Mouse (Mus musculus) limb, embryonic 13.5 days (tissue): ENCODE results near the gene Zmynd8. TPM values are rescaled to one million over a fixed set of nuclear protein-coding genes. Genes with fewer than 3 reads are reported as not detected.

Source experiments
- ATAC-seq: fragments of 200-750 bp; cut with Nextera tagmentation; 2 replicates; pipeline ENCODE4 v1.8.0; 2017; ENCODE audit warnings: low read depth, moderate number of reproducible peaks, moderate TSS enrichment; ENCODE audit not compliant: low FRiP score
- H3K27ac ChIP-seq: fragments of 300-500 bp; sonication (generic); 2 replicates; pipeline ENCODE4 v1.5.1; 2015; ENCODE audit warnings: inconsistent platforms, mild to moderate bottlenecking, moderate library complexity
- H3K27me3 ChIP-seq: fragments of 300-500 bp; sonication (generic); 2 replicates; pipeline ENCODE4 v1.6.1; 2015; ENCODE audit warnings: mild to moderate bottlenecking, inconsistent platforms
- H3K36me3 ChIP-seq: fragments of 300-500 bp; sonication (generic); 2 replicates; pipeline ENCODE4 v1.6.1; 2015; ENCODE audit warnings: inconsistent platforms, mild to moderate bottlenecking, moderate library complexity
- H3K4me1 ChIP-seq: fragments of 300-500 bp; sonication (generic); 2 replicates; pipeline ENCODE4 v1.6.1; 2015; ENCODE audit warnings: inconsistent platforms
- H3K4me2 ChIP-seq: fragments of 300-500 bp; sonication (generic); replicated peaks from 2 replicates; pipeline ENCODE4 v1.6.1; 2015; ENCODE audit warnings: inconsistent platforms, mild to moderate bottlenecking, moderate library complexity
- H3K4me3 ChIP-seq: fragments of 300-500 bp; sonication (generic); 2 replicates; pipeline ENCODE4 v1.5.1; 2015; ENCODE audit warnings: moderate library complexity, mild to moderate bottlenecking, inconsistent platforms
- H3K9ac ChIP-seq: fragments of 300-500 bp; sonication (generic); 2 replicates; pipeline ENCODE4 v1.6.1; 2015; ENCODE audit warnings: mild to moderate bottlenecking, inconsistent platforms
- H3K9me3 ChIP-seq: fragments of 300-500 bp; sonication (generic); 2 replicates; pipeline ENCODE4 v1.6.1; 2016; ENCODE audit warnings: inconsistent platforms
- WGBS: fragments of 180-500 bp; shearing (Covaris S2); methylation state at CpG from one replicate; pipeline ENCODE4 v1.1.7; 2015; 5-methylcytosine and 5-hydroxymethylcytosine counted together
- polyA plus RNA-seq: library from polyadenylated mRNA; unstranded; fragments of >200 nt; fragmentation: Nextera tagmentation; extraction: Ambion mirVana; gene quantifications from 2 replicates; pipeline ENCODE4 v1.2.1, GENCODE M21; 2015

Zmynd8 gene
- polyA plus RNA-seq, 1 experiment from 2014 or later = 65.7 TPM

- ATAC-seq = no peak
Observed at GRCm38 (mm10) chr2:165894533-165894932, 4.3 kb downstream of the Zmynd8 start.

GRCm38 (mm10) chr2:165893232-165893631 is 5.6 kb downstream of the Zmynd8 start:
- no peaks in the 10 kb centered on the region for H3K36me3 ChIP-seq
- no peak overlapping the region for H3K27ac ChIP-seq
- no peak for ATAC-seq
- H3K27me3 ChIP-seq = no peaks in the 10 kb centered on the region
- no peak overlapping the region for H3K9ac ChIP-seq
- no peak overlapping the region for H3K4me3 ChIP-seq
- H3K4me2 ChIP-seq = no peak overlapping the region
- no peaks in the 10 kb centered on the region for H3K9me3 ChIP-seq
- 100% methylated on average over 3 of the region's 3 CpGs for WGBS
- H3K4me1 ChIP-seq = peaks cover 24% of the 10 kb centered on the region

More at GRCm38 (mm10) chr2:165894533-165894932, 4.3 kb downstream of the Zmynd8 start:
- Histone ChIP-seq H3K4me2 (no peak overlapping the region), H3K9me3 (no peaks in the 10 kb centered on the region), H3K27me3 (no peaks in the 10 kb centered on the region), H3K4me1 (peaks cover 20% of the 10 kb centered on the region), H3K9ac (no peak overlapping the region), H3K36me3 (no peaks in the 10 kb centered on the region), H3K4me3 (no peak overlapping the region), H3K27ac (no peak overlapping the region; the same call in 1 of the 2 replicates)
- WGBS = 29% methylated on average over 4 of the region's 4 CpGs

- WGBS = 67% methylated on average over 5 of the region's 5 CpGs
- no peak for ATAC-seq
- H3K27ac ChIP-seq = no peak overlapping the region
- no peaks in the 10 kb centered on the region for H3K27me3 ChIP-seq
- no peak overlapping the region for H3K4me3 ChIP-seq
- peaks cover 30% of the 10 kb centered on the region for H3K4me1 ChIP-seq
- no peak overlapping the region for H3K9ac ChIP-seq
- no peak overlapping the region for H3K4me2 ChIP-seq
- no peaks in the 10 kb centered on the region for H3K9me3 ChIP-seq
- no peaks in the 10 kb centered on the region for H3K36me3 ChIP-seq
Observed at GRCm38 (mm10) chr2:165892626-165893025, 6.2 kb downstream of the Zmynd8 start.

- H3K27me3 ChIP-seq = no peaks in the 10 kb centered on the region
- ATAC-seq = no peak
- H3K4me3 ChIP-seq = no peak overlapping the region
- H3K36me3 ChIP-seq = no peaks in the 10 kb centered on the region
- WGBS = 78% methylated on average over 10 of the region's 10 CpGs
- no peaks in the 10 kb centered on the region for H3K9me3 ChIP-seq
- no peak overlapping the region for H3K27ac ChIP-seq
- H3K4me2 ChIP-seq = no peak overlapping the region
- H3K9ac ChIP-seq = no peak overlapping the region
- peaks cover 49% of the 10 kb centered on the region for H3K4me1 ChIP-seq
Observed at GRCm38 (mm10) chr2:165890401-165890800, 8.4 kb downstream of the Zmynd8 start.

GRCm38 (mm10) chr2:165889874-165890273 is 8.9 kb downstream of the Zmynd8 start:
- Histone ChIP-seq H3K27ac (peak overlapping the region; percentile 99; the same call in 1 of the 2 replicates), H3K9me3 (no peaks in the 10 kb centered on the region), H3K36me3 (no peaks in the 10 kb centered on the region), H3K4me2 (no peak overlapping the region), H3K27me3 (no peaks in the 10 kb centered on the region), H3K4me3 (no peak overlapping the region), H3K9ac (no peak overlapping the region), H3K4me1 (peaks cover 54% of the 10 kb centered on the region)
- WGBS = 79% methylated on average over 10 of the region's 10 CpGs
- ATAC-seq = no peak

- WGBS = 67% methylated on average over 7 of the region's 7 CpGs
- Histone ChIP-seq H3K4me3 (no peak overlapping the region), H3K36me3 (no peaks in the 10 kb centered on the region), H3K27me3 (no peaks in the 10 kb centered on the region), H3K9ac (no peak overlapping the region), H3K9me3 (no peaks in the 10 kb centered on the region), H3K27ac (peak overlapping the region; percentile 99; the same call in 1 of the 2 replicates), H3K4me2 (no peak overlapping the region), H3K4me1 (peaks cover 60% of the 10 kb centered on the region)
- no peak for ATAC-seq
Observed at GRCm38 (mm10) chr2:165889266-165889665, 9.6 kb downstream of the Zmynd8 start.

- Histone ChIP-seq H3K4me2 (peak overlapping the region; percentile 34; the same call in 1 of the 2 replicates), H3K9me3 (no peaks in the 10 kb centered on the region), H3K27ac (peak overlapping the region; percentile 99), H3K4me3 (no peak overlapping the region), H3K27me3 (no peaks in the 10 kb centered on the region), H3K4me1 (peaks cover 65% of the 10 kb centered on the region), H3K9ac (peak overlapping the region; percentile 48; the same call in 1 of the 2 replicates), H3K36me3 (no peaks in the 10 kb centered on the region)
- WGBS = 13% methylated on average over 3 of the region's 3 CpGs
- no peak for ATAC-seq
Observed at GRCm38 (mm10) chr2:165888813-165889221, 10.0 kb downstream of the Zmynd8 start.

- H3K36me3 ChIP-seq = no peaks in the 10 kb centered on the region
- H3K27ac ChIP-seq = peak overlapping the region; percentile 99
- peaks cover 69% of the 10 kb centered on the region for H3K4me1 ChIP-seq
- no peaks in the 10 kb centered on the region for H3K9me3 ChIP-seq
- H3K4me3 ChIP-seq = no peak overlapping the region
- no peak for ATAC-seq
- H3K27me3 ChIP-seq = no peaks in the 10 kb centered on the region
- H3K9ac ChIP-seq = peak overlapping the region; percentile 48; the same call in 1 of the 2 replicates
- WGBS = 8% methylated on average over 13 of the region's 13 CpGs
- H3K4me2 ChIP-seq = peak overlapping the region; percentile 34; the same call in 1 of the 2 replicates
Observed at GRCm38 (mm10) chr2:165888396-165888795, 10.4 kb downstream of the Zmynd8 start.

- no peak for ATAC-seq
- Histone ChIP-seq H3K9me3 (no peaks in the 10 kb centered on the region), H3K4me3 (no peak overlapping the region), H3K36me3 (no peaks in the 10 kb centered on the region), H3K4me1 (peaks cover 82% of the 10 kb centered on the region), H3K9ac (peak overlapping the region; percentile 67; the same call in 1 of the 2 replicates), H3K27ac (peak overlapping the region; percentile 99), H3K4me2 (peak overlapping the region; percentile 33), H3K27me3 (no peaks in the 10 kb centered on the region)
- WGBS = 10% methylated on average over 25 of the region's 25 CpGs
Observed at GRCm38 (mm10) chr2:165886857-165887628, 11.8 kb downstream of the Zmynd8 start.

- H3K27me3 ChIP-seq = no peaks in the 10 kb centered on the region
- H3K4me2 ChIP-seq = peak overlapping the region; percentile 33; the same call in 1 of the 2 replicates
- H3K9me3 ChIP-seq = no peaks in the 10 kb centered on the region
- H3K9ac ChIP-seq = peak overlapping the region; percentile 67; the same call in 1 of the 2 replicates
- no peak overlapping the region for H3K4me3 ChIP-seq
- ATAC-seq = no peak
- peak overlapping the region; percentile 99 for H3K27ac ChIP-seq
- peaks cover 88% of the 10 kb centered on the region for H3K4me1 ChIP-seq
- 3% methylated on average over 3 of the region's 3 CpGs for whole genome bisulfite sequencing
- H3K36me3 ChIP-seq = no peaks in the 10 kb centered on the region
Observed at GRCm38 (mm10) chr2:165886482-165886856, 12.3 kb downstream of the Zmynd8 start.

GRCm38 (mm10) chr2:165885951-165886320 is 12.9 kb downstream of the Zmynd8 start:
- Histone ChIP-seq H3K4me3 (no peak overlapping the region), H3K9me3 (no peaks in the 10 kb centered on the region), H3K4me1 (peaks cover 94% of the 10 kb centered on the region), H3K27me3 (no peaks in the 10 kb centered on the region), H3K4me2 (0 out of 2 replicates have a peak overlapping the region, but pooled peaks have one; percentile 33), H3K27ac (peak overlapping the region; percentile 99), H3K36me3 (no peaks in the 10 kb centered on the region), H3K9ac (peak overlapping the region; percentile 67)
- no peak for ATAC-seq
- 13% methylated on average over 4 of the region's 4 CpGs for WGBS

GRCm38 (mm10) chr2:165885225-165885950 is 13.4 kb downstream of the Zmynd8 start:
- no peak overlapping the region; the same call in 1 of the 2 replicates for H3K4me3 ChIP-seq

More at GRCm38 (mm10) chr2:165885225-165885950, 13.4 kb downstream of the Zmynd8 start:
- no peaks in the 10 kb centered on the region for H3K9me3 ChIP-seq
- peak overlapping the region; percentile 67 for H3K9ac ChIP-seq
- H3K27ac ChIP-seq = peak overlapping the region; percentile 99
- 6% methylated on average over 17 of the region's 17 CpGs for WGBS
- H3K27me3 ChIP-seq = no peaks in the 10 kb centered on the region
- peak overlapping the region; percentile 77 for H3K4me2 ChIP-seq
- ATAC-seq = peak; percentile 29
- no peaks in the 10 kb centered on the region for H3K36me3 ChIP-seq
- H3K4me1 ChIP-seq = peaks cover 97% of the 10 kb centered on the region
